Mouse (Mus musculus): ENCODE measurements at regions not wholly inside any gene's neighbourhood (a gene's known extent, or its start where the extent isn't known, plus 50 kb on each side); places are given as distances from the start of the nearest gene placed in this dataset.

DNA sequence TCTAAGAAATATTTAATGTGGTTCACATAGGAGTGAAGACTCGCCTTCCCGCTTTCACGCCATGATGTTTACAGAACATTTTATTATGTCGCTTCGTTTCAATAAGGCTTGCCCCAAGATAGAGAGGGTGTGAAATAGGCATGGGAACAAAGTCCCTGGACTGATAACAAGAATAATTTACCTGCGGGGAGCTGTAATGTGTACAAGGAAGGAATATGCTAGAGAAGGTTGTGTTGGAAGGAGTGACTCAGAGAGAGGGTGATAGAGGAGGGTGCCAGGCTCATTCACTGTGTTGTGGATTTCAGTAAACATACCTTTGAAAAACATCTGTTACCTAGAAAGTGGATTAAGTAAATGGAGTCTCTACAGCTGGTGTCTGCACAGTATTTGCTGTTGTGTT lies 490.2 kb downstream of the Bnc2 start:
- TF ChIP-seq CTCF (IDR thresholded peaks at IDR 0.05; ENCODE audit: insufficient read depth, low read length) (no peak), POLR2A (IDR thresholded peaks at IDR 0.05; ENCODE audit: borderline replicate concordance, extremely low read depth, low read depth, low read length) (no peak)
